Mouse (Mus musculus) stomach, postnatal 0 days (tissue): ENCODE measurements around the gene Kifc5b.
"Not testable (repeated sequence)": the region's sequence is repeated elsewhere in the genome, so short reads cannot be mapped to it uniquely, and the experiment has no call there.

ENCODE experiments used
- CTCF ChIP-seq: IDR thresholded peaks from 2 replicates; pipeline ENCODE4 v1.5.1; 2016; ENCODE audit warnings: antibody characterized with exemption, low read depth, mild to moderate bottlenecking, moderate library complexity
- EP300 ChIP-seq: optimal IDR thresholded peaks from 2 replicates; pipeline ENCODE3; 2016; ENCODE audit warnings: antibody characterized with exemption

DNA sequence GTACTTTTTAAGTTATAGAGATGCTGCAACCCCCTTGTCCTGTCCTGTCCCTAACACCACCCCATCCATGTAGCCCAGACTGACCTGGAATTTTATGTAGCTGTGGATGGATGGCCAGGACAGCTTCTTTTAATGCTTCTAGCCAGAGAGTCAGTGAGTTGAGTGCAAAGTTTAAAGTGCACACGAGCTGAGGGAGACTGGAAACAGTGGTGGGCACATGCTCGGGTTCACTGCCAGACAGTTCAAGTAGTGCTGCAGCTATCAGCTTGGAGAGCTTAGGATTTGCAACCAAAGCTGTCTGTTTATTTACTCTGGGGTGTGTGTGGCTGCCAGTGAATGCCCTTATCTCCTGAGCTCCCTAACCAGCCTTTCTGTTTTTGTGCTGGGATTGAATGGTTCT is 2.6 kb downstream of the Kifc5b start:
- TF ChIP-seq CTCF, EP300: not testable (repeated sequence)
